Mouse (Mus musculus): ENCODE results near the gene Gstm4. TPM values are rescaled to one million over a fixed set of nuclear protein-coding genes. Genes with fewer than 3 reads are reported as not detected.
"Not testable (repeated sequence)": the region's sequence is repeated elsewhere in the genome, so short reads cannot be mapped to it uniquely, and the experiment has no call there.

Gstm4 gene
- polyA plus RNA-seq, 1 experiment from 2014 or later = 15.6 TPM

GRCm38 (mm10) chr3:108022650-108023049 is 22.0 kb downstream of the Gstm4 start:
- no peaks in the 10 kb centered on the region for H3K9me3 ChIP-seq (ENCODE audit: control insufficient read depth, low read length)
- H3K9ac ChIP-seq (ENCODE audit: low read length) = no peak overlapping the region
- no peaks in the 10 kb centered on the region for H3K36me3 ChIP-seq (ENCODE audit: control insufficient read depth, insufficient read depth, low read length)
- 73% methylated on average over 6 of the region's 6 CpGs for WGBS
- H3K4me1 ChIP-seq (ENCODE audit: control insufficient read depth in 2 of 2, insufficient read depth in 2 of 2, low read length in 2 of 2) = peaks cover 14 to 21% of the 10 kb centered on the region in 2 experiments; a peak in 3 of 4 replicates
- no peak overlapping the region for H3K4me2 ChIP-seq (ENCODE audit: low read length)
- no peak overlapping the region for H3K4me3 ChIP-seq (ENCODE audit: control insufficient read depth in 1 of 2, insufficient read depth in 1 of 2, low read depth in 1 of 2, low read length in 2 of 2)
- H3K27me3 ChIP-seq (ENCODE audit: control insufficient read depth, insufficient read depth, low read length) = no peaks in the 10 kb centered on the region
- no peak overlapping the region for H3K27ac ChIP-seq (replicated peaks in 1 of 2; ENCODE audit: control insufficient read depth in 1 of 2, insufficient read depth in 1 of 2, low read depth in 2 of 2, low read length in 2 of 2)
- no peak for ATAC-seq (ENCODE audit: insufficient number of reproducible peaks, insufficient read depth, low FRiP score, low read depth)

GRCm38 (mm10) chr3:108020351-108021022 is 24.2 kb downstream of the Gstm4 start:
- not testable (repeated sequence) for H3K27me3 ChIP-seq (ENCODE audit: control insufficient read depth, insufficient read depth, low read length); H3K9ac ChIP-seq (ENCODE audit: low read length); ATAC-seq (ENCODE audit: insufficient number of reproducible peaks, insufficient read depth, low FRiP score, low read depth); H3K9me3 ChIP-seq (ENCODE audit: control insufficient read depth, low read length); H3K36me3 ChIP-seq (ENCODE audit: control insufficient read depth, insufficient read depth, low read length); H3K4me3 ChIP-seq (ENCODE audit: control insufficient read depth in 1 of 2, insufficient read depth in 1 of 2, low read depth in 1 of 2, low read length in 2 of 2); H3K4me2 ChIP-seq (ENCODE audit: low read length); H3K27ac ChIP-seq (replicated peaks in 1 of 2; ENCODE audit: control insufficient read depth in 1 of 2, insufficient read depth in 1 of 2, low read depth in 2 of 2, low read length in 2 of 2)
- H3K4me1 ChIP-seq (ENCODE audit: control insufficient read depth in 2 of 2, insufficient read depth in 2 of 2, low read length in 2 of 2) = peaks cover 14 to 26% of the 10 kb centered on the region in 2 experiments; a peak in 3 of 4 replicates
- WGBS = 31% methylated on average over 11 of the region's 11 CpGs

- H3K4me3 ChIP-seq (ENCODE audit: control insufficient read depth in 1 of 2, insufficient read depth in 1 of 2, low read depth in 1 of 2, low read length in 2 of 2); H3K9me3 ChIP-seq (ENCODE audit: control insufficient read depth, low read length); H3K36me3 ChIP-seq (ENCODE audit: control insufficient read depth, insufficient read depth, low read length); H3K27me3 ChIP-seq (ENCODE audit: control insufficient read depth, insufficient read depth, low read length); ATAC-seq (ENCODE audit: insufficient number of reproducible peaks, insufficient read depth, low FRiP score, low read depth); H3K4me2 ChIP-seq (ENCODE audit: low read length); H3K9ac ChIP-seq (ENCODE audit: low read length): not testable (repeated sequence)
- 46% methylated on average over 3 of the region's 3 CpGs for WGBS
- Histone ChIP-seq H3K27ac (replicated peaks in 1 of 2; ENCODE audit: control insufficient read depth in 1 of 2, insufficient read depth in 1 of 2, low read depth in 2 of 2, low read length in 2 of 2) (0 out of 4 replicates have a peak overlapping the region, but pooled peaks of 1 of the 2 experiments have one; percentile 5), H3K4me1 (ENCODE audit: control insufficient read depth in 2 of 2, insufficient read depth in 2 of 2, low read length in 2 of 2) (peaks cover 14 to 26% of the 10 kb centered on the region in 2 experiments; a peak in 3 of 4 replicates)
Observed at GRCm38 (mm10) chr3:108019226-108019625, 25.5 kb downstream of the Gstm4 start.

- 17% methylated on average over 14 of the region's 14 CpGs for WGBS
- H3K36me3 ChIP-seq (ENCODE audit: control insufficient read depth, insufficient read depth, low read length) = no peaks in the 10 kb centered on the region
- H3K9ac ChIP-seq (ENCODE audit: low read length) = peak overlapping the region; percentile 65
- H3K4me2 ChIP-seq (ENCODE audit: low read length) = peak overlapping the region; percentile 83
- peak overlapping the region; percentile 48 to 52 for H3K4me3 ChIP-seq (ENCODE audit: control insufficient read depth in 1 of 2, insufficient read depth in 1 of 2, low read depth in 1 of 2, low read length in 2 of 2)
- H3K27me3 ChIP-seq (ENCODE audit: control insufficient read depth, insufficient read depth, low read length) = no peaks in the 10 kb centered on the region
- no peak for ATAC-seq (ENCODE audit: insufficient number of reproducible peaks, insufficient read depth, low FRiP score, low read depth)
- peak overlapping the region; percentile 89 to 91 for H3K27ac ChIP-seq (replicated peaks in 1 of 2; ENCODE audit: control insufficient read depth in 1 of 2, insufficient read depth in 1 of 2, low read depth in 2 of 2, low read length in 2 of 2)
- H3K4me1 ChIP-seq (ENCODE audit: control insufficient read depth in 2 of 2, insufficient read depth in 2 of 2, low read length in 2 of 2) = peaks cover 14 to 26% of the 10 kb centered on the region in 2 experiments; a peak in 3 of 4 replicates
- H3K9me3 ChIP-seq (ENCODE audit: control insufficient read depth, low read length) = no peaks in the 10 kb centered on the region
Observed at GRCm38 (mm10) chr3:108018190-108018820, 26.4 kb downstream of the Gstm4 start.

GRCm38 (mm10) chr3:108017473-108018189 is 27.1 kb downstream of the Gstm4 start, which contains the start of gene Gstm1:
TSS of gene Gstm1 (minus strand) at chr3:108017973.
- peak within 1 kb of the TSS; percentile 48 to 52 for H3K4me3 ChIP-seq (ENCODE audit: control insufficient read depth in 1 of 2, insufficient read depth in 1 of 2, low read depth in 1 of 2, low read length in 2 of 2)
- H3K9me3 ChIP-seq (ENCODE audit: control insufficient read depth, low read length) = no peaks in the 10 kb centered on the region
- H3K27ac ChIP-seq (replicated peaks in 1 of 2; ENCODE audit: control insufficient read depth in 1 of 2, insufficient read depth in 1 of 2, low read depth in 2 of 2, low read length in 2 of 2) = peak within 1 kb of the TSS; percentile 90 to 91
- 2% methylated on average over 31 of the region's 31 CpGs for whole genome bisulfite sequencing
- peak within 1 kb of the TSS; percentile 65 for H3K9ac ChIP-seq (ENCODE audit: low read length)
- H3K36me3 ChIP-seq (ENCODE audit: control insufficient read depth, insufficient read depth, low read length) = no peaks in the 10 kb centered on the region
- peak; percentile 96 for ATAC-seq (ENCODE audit: insufficient number of reproducible peaks, insufficient read depth, low FRiP score, low read depth)
- H3K4me2 ChIP-seq (ENCODE audit: low read length) = peak within 1 kb of the TSS; percentile 83
- no peaks in the 10 kb centered on the region for H3K27me3 ChIP-seq (ENCODE audit: control insufficient read depth, insufficient read depth, low read length)
- H3K4me1 ChIP-seq (ENCODE audit: control insufficient read depth in 2 of 2, insufficient read depth in 2 of 2, low read length in 2 of 2) = peaks cover 14 to 26% of the 10 kb centered on the region in 2 experiments; a peak in 3 of 4 replicates

GRCm38 (mm10) chr3:108016468-108016867 is 28.2 kb downstream of the Gstm4 start:
- peaks cover 14 to 26% of the 10 kb centered on the region in 2 experiments; a peak in 3 of 4 replicates for H3K4me1 ChIP-seq (ENCODE audit: control insufficient read depth in 2 of 2, insufficient read depth in 2 of 2, low read length in 2 of 2)
- not testable (repeated sequence) for H3K36me3 ChIP-seq (ENCODE audit: control insufficient read depth, insufficient read depth, low read length); H3K9me3 ChIP-seq (ENCODE audit: control insufficient read depth, low read length); ATAC-seq (ENCODE audit: insufficient number of reproducible peaks, insufficient read depth, low FRiP score, low read depth); H3K27ac ChIP-seq (replicated peaks in 1 of 2; ENCODE audit: control insufficient read depth in 1 of 2, insufficient read depth in 1 of 2, low read depth in 2 of 2, low read length in 2 of 2); H3K4me3 ChIP-seq (ENCODE audit: control insufficient read depth in 1 of 2, insufficient read depth in 1 of 2, low read depth in 1 of 2, low read length in 2 of 2); H3K9ac ChIP-seq (ENCODE audit: low read length); H3K27me3 ChIP-seq (ENCODE audit: control insufficient read depth, insufficient read depth, low read length)
- WGBS = 83% methylated on average over 5 of the region's 5 CpGs
- H3K4me2 ChIP-seq (ENCODE audit: low read length) = peak overlapping the region; percentile 83; the same call in 1 of the 2 replicates

GRCm38 (mm10) chr3:108014974-108015346 is 29.7 kb downstream of the Gstm4 start:
- H3K27ac ChIP-seq (replicated peaks in 1 of 2; ENCODE audit: control insufficient read depth in 1 of 2, insufficient read depth in 1 of 2, low read depth in 2 of 2, low read length in 2 of 2) = no peak overlapping the region
- no peak overlapping the region for H3K9ac ChIP-seq (ENCODE audit: low read length)
- peaks cover 9 to 26% of the 10 kb centered on the region in 2 experiments for H3K4me1 ChIP-seq (ENCODE audit: control insufficient read depth in 2 of 2, insufficient read depth in 2 of 2, low read length in 2 of 2)
- no peaks in the 10 kb centered on the region for H3K27me3 ChIP-seq (ENCODE audit: control insufficient read depth, insufficient read depth, low read length)
- ATAC-seq (ENCODE audit: insufficient number of reproducible peaks, insufficient read depth, low FRiP score, low read depth) = no peak
- H3K4me3 ChIP-seq (ENCODE audit: control insufficient read depth in 1 of 2, insufficient read depth in 1 of 2, low read depth in 1 of 2, low read length in 2 of 2) = no peak overlapping the region
- 80% methylated on average over 2 of the region's 2 CpGs for WGBS
- H3K4me2 ChIP-seq (ENCODE audit: low read length) = no peak overlapping the region
- H3K36me3 ChIP-seq (ENCODE audit: control insufficient read depth, insufficient read depth, low read length) = no peaks in the 10 kb centered on the region
- H3K9me3 ChIP-seq (ENCODE audit: control insufficient read depth, low read length) = no peaks in the 10 kb centered on the region

Measured in heart, embryonic 14.5 days (tissue).